In the genomic region with DNA sequence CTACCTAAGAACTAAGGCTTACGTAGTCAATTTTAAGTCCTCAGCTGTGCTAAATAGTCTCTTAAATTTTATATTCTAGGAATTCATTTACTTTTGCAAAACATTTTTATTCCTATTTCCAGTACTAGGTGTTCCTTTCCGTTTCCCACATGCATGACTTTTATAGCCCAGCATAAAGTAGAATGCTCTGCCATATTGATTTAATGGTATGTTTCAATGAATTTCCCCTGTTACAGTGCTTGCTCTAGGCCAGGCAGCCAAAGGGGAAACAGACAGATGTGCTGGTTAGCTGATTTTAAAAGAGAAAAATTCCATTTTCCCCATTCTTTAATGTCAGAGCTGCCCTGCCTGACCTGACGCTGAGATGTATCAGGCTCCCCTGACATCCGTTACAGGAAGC, we compare ENCODE assay signal across 18 mouse cellular contexts.
"Had no signal": no experiment of that assay in that cellular context is flagged by ENCODE, and none has a peak within 500 bp of the region (broad histone marks: within the 10 kb centered on the region; RNA-seq: fewer than 3 reads in every experiment).

No protein-coding gene starts in this region.

- H3K4me2 ChIP-seq: lung, embryonic 14.5 days; midbrain, embryonic 12.5 days; neural tube, embryonic 12.5 days had no signal

- ATAC-seq: midbrain, embryonic 16.5 days had no signal

- H3K27ac ChIP-seq: midbrain, embryonic 10.5 days; neural tube, embryonic 12.5 days had no signal

- H3K9me3 ChIP-seq: midbrain, embryonic 10.5 days; midbrain, embryonic 12.5 days; neural tube, embryonic 12.5 days had no signal

- DNase-seq: lung, adult 18-20 months; lung, embryonic 14.5 days; lung, postnatal 10 days; lung, postnatal 4 days; midbrain, embryonic 14.5 days; retina, postnatal 1 day; right cerebral cortex, adult 18-20 months; right cerebral cortex, postnatal 25 days; right cerebral cortex, postnatal 4 days; spleen, adult 18-20 months; thymus, adult 18-20 months; thymus, postnatal 14 days; thymus, postnatal 36 days had no signal

- H3K4me1 ChIP-seq: midbrain, embryonic 10.5 days; midbrain, embryonic 12.5 days; neural tube, embryonic 12.5 days had no signal

- H3K4me3 ChIP-seq: midbrain, embryonic 10.5 days; midbrain, embryonic 12.5 days; myocyte; neural tube, embryonic 12.5 days had no signal

- H3K36me3 ChIP-seq: midbrain, embryonic 10.5 days; midbrain, embryonic 12.5 days; neural tube, embryonic 12.5 days had no signal

- H3K9ac ChIP-seq: lung, embryonic 14.5 days; midbrain, embryonic 12.5 days; neural tube, embryonic 12.5 days had no signal

- H3K27me3 ChIP-seq: midbrain, embryonic 12.5 days; neural tube, embryonic 12.5 days had no signal
